Mouse (Mus musculus): Measurements from ENCODE around the gene Esp36.

DNA sequence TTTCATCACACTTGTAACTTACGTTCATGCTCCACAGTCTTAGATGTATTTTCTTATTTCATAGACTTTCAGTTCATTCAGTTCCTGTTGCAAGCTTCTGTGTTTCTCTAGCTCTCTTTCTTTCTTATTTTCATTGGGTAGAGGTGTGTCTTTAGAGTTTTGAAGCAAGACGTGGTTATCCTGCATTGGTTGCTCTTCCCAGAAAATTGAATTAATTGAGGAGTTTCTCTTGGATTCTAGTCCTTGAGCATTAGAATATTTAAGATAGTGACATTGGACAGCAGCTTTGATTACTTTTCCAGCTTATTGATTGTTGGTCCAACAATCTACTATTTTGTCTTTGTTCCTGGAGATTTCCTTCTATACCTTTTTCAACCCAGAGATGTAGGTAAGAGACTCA is at the start of gene Esp36:
- TF ChIP-seq CTCF (IDR thresholded peaks at IDR 0.05; ENCODE audit: borderline replicate concordance, extremely low read depth, insufficient read depth, insufficient read length) (no peak), POLR2A (IDR thresholded peaks at IDR 0.05; ENCODE audit: borderline replicate concordance, extremely low read depth, insufficient read depth, insufficient read length, poor library complexity, severe bottlenecking) (no peak)

All from brain, embryonic 14.5 days (tissue).